Mouse (Mus musculus) lung, postnatal 4 days (tissue): ENCODE results near the gene Myo1c.
A peak's percentile ranks its signal among the peaks of the same experiment; 100 is the strongest.

Experiments
- DNase-seq, 2 experiments: peaks; one replicate each; pipeline ENCODE4 v3.0.0; 2021

Gene Myo1c

DNA sequence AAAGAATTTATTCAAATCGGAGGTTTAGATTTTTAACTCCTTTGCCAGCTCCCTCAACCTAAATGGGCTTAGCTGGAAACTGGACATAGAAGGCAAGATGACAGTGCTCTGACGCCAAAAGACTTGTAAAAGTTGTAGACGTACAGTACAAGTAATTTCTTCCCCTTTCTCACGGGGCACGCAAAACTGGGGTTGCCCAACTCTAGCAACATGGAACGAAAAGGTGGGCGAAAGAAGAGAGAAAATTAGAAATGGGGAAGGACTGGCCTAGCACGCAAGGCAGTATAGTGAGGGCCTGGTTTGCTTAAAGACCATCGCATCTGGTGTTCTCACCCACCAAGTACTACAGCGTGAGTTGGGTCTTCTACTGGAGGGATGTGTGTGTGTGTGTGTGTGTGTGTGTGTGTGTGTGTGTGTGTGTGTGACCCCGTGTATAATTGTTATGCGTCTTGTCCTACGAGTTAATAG, 688 bp downstream of the Myo1c start:
- DNase-seq, result peak in 1 of 2 experiments; percentile 52

DNA sequence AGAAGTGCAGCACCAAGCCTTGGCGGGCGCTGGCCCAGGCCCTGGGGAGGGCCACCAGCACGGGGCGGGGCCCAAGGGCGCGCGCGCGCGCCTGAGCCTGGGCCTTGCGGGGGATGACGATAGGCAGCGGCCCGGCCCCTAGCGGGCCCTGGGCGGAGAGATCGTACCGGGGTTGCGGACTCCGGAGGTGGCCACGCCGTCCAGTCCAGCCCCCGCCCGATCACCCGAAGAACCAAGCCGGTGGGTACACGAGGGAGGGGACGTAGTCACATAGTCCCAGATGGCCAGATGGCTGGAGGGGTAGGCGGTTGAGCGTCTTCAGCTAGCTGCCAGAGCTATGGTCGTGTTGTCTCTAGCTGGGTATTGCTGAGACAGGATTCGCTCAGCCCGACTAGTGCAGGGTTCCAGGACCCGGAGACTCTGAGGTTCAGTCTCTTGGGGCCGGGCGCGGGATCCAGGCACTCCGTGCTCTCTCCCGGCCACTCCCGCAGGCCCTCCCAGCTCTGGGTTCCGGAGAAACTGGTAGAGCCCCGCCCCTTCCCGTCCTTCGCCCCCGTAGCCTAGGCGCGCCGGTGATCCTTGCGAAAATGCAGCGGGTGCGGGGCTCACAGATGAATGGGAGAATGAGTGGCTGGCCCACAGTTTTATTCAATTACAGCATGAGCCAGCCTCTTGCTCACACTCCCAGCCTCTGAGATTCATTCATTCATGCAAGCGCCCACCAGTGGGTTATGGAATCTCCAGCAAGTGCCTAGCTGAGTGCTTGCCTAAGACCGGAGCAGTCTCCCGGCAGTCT, 1.3 kb downstream of the Myo1c start:
- DNase-seq, result peak; percentile 89 to 93

DNA sequence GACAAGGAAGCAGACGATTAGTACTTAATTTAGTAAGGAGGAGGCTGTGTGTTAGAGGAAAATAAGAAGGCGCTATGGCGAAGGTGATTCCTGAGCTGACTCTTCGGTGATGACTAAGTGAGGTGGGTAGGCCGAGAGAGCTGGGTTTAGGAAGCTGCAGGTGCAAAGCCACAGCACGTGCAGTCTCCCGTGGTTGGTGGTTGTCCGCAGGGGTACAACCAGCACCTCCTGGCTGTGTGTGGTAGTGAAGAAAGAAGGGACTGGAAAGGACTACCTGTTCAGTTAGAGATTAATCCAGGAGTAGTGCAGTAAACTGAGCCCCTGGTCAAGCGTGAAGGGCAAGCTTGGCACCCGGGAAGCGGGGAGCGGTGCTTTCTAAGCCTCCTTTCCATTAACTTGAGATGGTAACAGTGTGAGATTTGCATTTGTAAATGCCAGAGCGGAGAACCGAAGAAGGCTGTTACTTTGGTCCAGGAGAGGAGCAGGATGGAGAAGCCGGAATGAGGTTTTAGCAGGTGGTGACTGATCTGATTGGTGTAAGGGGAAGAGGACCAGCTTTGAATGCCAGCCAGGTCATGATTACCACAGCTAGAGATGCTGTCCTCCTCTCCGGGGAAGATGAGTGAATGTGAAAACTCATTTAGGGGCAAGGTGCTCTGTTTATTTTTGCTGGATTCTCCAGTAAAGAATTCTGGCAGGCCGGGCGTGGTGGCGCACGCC, 2.1 kb downstream of the Myo1c start:
- peak; percentile 46 for DNase-seq

DNA sequence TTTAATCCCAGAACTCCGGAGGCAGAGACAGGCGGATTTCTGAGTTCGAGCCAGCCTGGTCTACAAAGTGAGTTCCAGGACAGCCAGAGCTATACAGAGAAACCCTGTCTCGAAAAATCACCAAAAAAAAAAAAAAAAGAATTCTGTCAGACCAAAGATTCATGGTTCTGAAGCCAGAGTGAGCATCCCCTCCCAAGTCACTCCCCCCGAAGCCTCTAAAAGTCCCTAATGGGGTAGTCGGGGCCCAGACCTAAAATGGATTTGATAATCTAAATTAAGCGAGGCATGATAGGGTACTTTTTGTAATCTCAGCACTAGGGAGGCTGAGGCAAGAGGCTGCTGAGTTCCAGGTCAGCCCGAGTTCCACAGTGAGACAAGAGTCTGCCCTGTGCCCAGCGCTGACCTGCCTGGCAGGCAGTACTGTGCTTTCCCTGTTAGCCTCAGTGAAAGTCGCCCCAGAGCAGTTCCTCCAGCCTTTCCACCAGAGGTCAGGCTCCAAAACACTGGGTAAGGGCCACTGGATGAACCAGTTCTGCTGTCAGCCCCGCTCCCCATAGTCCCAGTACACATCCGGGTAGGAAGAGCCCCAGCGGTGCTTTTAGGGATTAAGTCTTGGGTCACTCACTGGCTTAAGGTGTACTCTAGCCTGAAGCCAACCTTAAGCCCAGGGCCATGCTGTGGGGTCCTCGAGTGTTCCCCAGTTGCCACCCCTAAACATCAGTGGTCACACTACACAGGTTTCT, 2.8 kb downstream of the Myo1c start:
- peak; percentile 64 to 67 for DNase-seq

DNA sequence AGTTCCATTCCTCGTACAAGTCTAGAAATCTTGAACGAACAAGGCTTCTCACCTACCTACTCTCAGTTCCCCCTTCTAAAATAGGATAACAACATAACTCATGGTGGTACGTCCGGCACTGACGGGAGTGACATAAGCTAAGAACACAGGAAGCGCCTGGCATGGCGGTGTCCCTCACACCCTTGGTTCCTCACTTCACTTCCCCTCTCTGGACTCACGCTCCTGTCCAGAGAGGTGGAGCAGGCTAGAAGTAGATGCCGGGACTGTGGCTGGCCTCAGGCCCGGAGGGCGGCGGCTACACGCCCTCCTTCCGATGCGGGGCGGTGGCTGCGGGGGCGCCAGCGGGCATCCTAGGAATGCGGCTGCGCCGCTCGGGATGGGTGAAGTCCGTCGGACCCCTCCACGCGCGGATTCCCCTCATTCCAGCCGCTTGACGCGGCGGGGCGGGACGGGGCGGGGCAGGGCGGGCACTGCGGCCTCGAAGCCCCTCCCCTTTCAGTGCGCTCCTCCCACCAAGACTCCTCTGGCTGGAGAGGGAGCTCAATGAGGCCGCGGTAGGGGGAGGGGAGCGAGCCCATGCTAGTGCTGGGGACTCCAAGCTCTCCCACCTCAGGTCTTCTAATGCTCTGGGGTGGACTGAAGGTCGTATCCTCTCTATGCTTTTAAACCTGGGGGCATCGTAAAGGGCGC, 3.6 kb downstream of the Myo1c start:
- peak; percentile 94 to 97 for DNase-seq

DNA sequence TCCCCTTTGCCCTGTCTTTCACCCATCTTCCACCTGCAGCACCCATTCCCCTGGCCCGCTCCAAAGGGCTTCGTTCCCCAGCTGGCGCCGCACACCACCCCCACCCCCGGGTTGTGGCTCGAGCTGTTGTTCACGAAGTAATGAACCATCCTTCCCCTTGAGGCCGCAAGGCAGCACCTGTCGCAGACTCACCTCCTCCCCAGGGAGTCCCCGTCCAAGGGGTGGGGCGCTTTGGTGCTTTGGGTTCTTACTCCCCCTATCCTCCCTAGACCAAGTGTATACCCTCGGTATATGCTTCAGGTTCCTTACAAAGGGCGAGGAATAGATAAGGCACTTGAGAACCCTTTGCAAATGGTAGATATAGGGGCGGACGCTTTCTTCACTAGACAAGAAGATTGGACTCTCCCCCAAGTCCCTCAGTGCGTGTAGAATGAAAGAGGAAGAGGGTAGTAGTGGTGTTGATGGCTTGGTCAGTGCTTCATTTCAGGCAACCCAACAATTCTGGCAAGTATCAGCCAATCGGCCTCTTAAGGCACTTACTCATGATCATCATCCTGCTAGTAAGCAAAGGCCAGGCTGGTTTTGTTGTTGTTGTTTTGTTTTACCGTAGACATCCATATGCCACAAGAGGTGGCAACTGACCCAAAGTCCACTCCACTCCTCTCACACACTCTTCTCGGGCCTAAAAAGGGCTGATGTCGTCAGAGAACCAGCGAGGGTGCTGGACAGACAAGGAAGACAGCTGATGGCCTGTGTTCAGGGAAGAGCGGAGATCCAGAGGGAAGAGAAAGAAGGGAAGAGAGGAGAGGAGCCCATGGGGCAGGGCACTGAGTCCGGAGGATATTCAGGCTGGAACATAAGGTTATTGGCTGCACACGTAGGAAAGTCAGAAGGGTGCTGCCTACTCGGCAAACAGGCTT, 4.4 kb downstream of the Myo1c start:
- peak in 1 of 2 experiments; percentile 71 for DNase-seq

DNA sequence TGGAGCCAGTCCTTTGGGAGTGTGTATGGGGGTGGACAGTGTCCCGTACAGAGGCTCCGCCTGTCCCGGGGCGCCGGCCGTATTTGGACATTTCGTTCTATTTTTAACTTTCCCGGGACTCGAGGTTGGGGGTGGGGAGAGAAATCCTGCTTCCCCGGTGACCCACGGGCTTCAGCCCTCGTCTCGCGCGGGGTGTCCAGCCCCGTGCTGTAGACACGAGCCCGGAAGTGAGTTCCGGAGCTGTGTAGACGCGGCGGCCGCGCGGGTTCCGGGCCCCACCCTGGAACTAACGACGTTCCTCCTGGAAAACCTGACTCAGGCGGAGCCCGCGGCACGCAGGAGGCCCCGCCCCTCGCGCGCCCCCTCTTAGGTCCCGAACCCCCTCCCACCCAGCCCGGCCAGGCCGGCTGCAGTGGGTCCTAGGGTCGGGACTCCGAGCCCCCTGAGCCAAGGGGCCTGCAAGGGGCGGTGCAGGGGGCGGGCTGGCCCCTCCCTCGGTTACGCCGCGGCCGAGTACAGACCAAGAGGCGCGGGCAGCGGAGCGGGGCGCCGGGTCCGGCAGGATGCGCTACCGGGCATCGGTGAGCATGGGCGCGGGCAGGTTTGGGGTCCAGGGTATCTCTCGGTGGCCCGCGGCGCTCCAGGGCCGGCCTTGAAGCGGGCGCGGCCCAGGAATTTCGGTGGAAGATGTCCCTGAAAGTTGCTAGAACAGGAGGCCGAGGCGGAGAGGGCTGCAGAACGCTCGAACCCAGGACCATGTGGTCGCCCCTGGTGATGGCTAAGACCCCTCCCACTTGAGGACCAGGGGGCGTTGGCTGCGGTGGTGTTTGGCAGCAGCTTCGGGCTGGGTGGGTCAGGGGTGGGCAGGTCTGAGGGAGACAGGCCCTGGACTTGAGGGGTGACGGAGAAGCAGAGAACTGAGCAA, 5.6 kb downstream of the Myo1c start:
- peak; percentile 87 to 90 for DNase-seq

DNA sequence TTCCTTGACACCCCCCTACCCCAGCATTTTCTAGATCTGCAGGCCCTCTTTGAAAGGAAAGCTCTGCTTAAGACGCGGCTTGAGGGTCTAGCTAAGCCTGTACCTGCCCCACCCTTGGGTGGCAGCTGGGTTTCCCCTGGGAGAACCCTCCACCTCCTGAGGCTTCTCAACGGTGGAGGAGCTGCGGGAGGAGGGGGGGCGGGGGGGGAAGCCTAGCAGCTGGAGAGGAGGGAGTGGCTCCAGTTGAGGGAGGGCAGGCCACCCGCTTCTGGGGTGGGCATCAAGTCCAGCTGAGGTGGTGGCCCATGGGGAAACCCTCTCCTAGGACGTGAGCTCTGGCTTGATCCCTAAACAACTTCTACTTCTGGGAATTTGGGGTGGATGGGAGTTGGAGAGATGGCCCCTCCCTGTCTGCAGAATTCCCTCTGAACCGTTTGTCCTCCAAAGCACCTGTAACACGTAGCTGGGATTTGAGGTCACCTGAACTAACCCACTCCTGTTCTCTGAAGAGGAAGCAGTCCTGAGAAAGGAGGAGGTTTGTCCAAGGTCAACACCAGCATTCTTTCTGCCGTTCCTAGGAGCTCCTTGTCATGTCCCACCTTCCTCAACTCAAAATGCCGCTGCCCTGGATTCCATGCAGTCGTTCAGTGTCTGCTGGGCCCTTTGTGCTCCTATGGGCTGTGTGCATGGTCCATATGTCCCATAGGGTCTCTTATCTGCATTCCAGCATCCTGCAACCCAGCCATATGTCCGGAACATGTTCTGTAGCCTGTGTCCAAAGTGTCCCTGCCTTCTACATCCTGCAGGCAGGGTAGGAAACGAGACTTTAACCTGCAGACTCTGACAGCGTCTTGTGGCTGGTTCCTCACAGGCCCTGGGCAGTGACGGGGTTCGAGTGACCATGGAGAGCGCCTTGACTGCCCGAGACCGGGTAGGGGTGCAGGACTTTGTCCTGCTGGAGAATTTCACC, 6.6 kb downstream of the Myo1c start:
- DNase-seq, result peak; percentile 48 to 68

DNA sequence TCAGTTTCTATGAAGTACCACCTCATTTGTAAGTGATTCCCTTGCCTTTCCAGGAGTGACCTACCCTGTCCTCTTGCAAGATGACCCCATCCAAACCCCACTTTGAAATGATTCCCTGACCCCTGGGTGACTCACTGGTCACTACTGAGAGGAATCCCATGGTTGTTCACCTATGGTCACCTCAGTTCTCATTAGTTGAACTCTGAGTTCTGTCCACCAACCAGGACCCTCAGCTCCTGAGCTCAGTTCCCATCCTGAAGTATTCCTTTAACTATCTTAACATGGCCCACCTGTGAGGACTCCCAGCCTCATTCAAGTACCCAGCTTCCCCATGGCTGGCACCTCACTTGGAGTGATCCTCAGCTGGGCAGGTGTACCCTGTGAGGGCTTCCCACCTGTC, 7.5 kb downstream of the Myo1c start:
- DNase-seq, result no peak

DNA sequence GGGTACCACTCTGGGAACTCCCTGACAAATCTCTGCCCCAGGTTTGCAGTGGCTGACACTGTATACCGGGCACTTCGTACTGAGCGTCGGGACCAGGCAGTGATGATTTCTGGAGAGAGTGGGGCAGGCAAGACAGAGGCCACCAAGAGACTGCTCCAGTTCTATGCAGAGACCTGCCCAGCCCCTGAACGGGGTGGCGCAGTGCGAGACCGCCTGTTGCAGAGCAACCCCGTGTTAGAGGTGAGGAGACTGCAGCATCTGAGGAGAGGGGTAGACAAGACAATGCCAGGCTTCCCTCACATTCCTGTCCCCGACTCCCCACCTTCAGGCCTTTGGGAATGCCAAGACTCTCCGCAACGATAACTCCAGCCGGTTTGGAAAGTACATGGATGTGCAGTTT, 8.0 kb downstream of the Myo1c start:
- no peak for DNase-seq

DNA sequence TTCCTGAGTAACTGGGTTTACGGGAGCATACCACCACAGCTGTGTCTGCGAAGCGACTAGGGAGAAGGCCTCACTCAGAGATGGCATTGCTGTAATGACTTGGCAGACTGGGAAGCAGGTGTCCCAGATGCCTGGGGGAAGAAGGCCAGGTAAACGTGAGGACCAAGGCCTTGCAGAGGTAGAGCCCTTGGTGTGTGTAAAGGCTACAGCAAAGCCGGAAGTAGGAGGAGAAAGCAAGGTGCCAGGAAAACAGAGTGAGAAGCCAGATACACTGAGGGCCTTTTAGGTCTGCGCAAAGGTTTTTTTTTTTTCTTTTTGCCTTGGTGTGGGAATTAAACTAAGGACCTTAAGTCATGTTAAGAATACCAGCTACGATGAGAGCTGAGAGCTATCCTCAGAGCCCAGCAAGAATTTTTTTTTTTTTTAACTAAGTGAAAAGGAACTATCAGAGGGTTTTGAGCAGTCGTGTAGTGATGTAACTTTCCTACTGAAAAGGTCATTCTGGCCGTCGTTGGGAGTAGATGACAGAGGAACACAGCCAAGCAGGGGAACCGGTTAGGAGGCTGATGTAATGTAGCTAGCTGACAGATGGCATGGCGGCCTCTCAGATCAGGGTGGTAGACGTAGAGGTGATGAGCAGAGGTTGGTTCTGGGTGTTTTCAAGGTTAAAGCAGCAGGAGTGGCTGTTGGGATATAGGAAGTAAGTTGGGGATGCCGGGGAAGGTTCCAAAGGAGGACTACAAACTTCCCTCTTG, 8.9 kb downstream of the Myo1c start:
- no peak for DNase-seq

DNA sequence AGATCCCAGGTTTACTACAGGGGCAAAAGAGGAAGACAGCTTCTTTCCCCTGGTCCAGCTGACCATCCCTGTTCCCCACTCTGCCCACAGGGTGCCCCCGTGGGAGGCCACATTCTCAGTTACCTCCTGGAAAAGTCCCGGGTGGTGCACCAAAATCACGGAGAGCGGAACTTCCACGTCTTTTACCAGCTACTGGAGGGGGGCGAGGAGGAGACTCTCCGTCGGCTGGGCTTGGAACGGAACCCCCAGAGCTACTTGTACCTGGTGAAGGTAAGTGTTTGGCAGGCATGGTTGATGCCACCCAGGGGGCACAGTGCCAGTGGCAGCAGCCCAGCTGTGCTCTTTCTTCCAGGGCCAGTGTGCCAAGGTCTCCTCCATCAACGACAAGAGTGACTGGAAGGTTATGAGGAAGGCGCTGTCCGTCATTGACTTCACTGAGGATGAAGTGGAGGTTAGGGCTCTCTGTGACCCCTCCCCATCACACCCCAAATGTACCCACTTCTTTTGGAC, 9.8 kb downstream of the Myo1c start:
- no peak for DNase-seq

DNA sequence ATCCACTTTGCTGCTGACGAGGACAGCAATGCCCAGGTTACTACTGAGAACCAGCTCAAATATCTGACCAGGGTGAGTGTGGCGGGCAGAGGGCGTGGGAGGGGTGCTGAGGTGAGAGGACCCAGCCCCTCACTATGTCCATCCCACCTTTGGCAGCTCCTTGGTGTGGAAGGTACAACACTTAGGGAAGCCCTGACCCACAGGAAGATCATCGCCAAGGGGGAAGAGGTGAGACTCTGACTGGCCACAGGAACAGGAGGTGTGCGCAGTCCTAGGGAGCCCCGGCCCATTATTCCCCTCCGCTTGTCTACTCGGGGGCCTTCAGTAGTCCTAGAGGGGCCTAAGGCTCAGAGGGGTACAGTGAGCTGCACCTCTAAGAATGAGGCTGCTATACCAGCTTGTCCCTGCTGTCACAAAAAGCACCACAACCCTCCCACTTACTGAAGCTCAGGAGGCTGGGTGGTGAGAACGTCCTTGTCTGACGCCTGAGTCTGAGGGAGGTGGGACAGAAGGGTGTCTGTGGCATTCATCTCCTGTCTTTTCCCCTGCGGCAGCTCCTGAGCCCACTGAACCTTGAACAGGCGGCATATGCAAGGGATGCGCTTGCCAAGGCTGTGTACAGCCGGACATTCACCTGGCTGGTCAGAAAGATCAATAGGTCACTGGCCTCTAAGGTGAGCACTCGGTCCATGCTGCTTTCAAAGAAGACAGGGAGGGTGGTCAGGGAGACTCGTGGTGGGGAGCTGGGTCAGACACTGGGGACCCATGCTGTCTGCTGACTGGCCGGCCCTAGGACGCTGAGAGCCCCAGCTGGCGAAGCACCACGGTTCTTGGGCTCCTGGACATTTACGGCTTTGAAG, 10.9 kb downstream of the Myo1c start:
- no peak for DNase-seq

DNA sequence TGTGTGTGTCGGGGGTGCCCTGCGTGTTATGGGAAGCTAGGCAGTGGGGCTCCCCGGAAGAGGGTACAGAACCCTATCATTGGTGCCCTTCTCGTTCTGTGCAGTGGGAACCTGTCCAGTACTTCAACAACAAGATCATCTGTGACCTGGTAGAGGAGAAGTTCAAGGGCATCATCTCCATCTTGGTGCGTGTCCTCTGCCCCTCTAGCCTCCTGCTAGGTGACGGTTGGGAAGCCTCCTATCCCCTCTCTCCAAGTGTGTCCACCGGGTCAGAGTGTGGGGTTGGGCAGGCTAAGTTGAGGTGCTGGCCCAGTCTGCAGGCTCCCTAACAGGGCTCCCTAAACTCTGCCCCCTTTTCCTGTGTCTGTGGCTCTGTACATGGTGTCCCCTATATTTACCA, 11.8 kb downstream of the Myo1c start:
- DNase-seq, result no peak

DNA sequence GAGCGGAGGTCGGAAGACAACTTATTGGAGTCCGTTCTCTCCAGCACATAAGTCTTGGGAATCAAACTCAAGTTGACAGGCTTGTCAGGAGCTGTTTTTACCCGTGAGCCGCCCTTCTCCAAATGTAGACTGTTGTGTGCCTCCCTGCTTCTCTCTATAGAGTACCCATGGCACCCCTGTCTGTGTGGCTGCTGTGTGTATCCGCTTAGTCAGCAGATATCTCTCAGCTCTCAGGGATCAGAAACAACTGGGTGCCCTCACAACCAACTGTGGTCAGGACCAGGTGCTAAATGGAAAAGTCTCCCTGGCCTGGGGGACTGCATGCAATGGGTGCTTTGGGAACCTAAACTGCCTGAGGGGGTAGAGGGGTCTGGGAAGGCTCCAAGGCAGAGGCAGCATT, 16.0 kb downstream of the Myo1c start:
- DNase-seq, result no peak

DNA sequence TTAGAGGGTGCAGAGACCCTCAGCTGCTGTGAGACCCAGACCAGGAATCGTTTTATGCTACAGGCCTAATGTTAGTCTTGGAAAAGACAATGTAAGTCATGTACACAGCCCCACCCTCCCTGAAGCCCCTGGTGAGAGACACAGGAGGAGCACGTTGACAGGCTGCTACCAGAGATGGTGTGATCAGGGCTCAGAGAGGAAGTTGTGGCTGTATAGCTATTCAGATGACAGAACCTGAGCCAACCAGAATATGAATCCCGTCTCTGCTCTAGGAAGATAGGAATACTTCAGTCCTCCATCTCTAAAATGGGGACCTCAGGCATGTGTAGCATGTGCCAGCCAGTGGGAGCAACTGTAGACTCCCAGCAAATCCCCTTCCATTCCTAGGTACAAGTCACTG, 18.3 kb downstream of the Myo1c start:
- DNase-seq, result no peak

DNA sequence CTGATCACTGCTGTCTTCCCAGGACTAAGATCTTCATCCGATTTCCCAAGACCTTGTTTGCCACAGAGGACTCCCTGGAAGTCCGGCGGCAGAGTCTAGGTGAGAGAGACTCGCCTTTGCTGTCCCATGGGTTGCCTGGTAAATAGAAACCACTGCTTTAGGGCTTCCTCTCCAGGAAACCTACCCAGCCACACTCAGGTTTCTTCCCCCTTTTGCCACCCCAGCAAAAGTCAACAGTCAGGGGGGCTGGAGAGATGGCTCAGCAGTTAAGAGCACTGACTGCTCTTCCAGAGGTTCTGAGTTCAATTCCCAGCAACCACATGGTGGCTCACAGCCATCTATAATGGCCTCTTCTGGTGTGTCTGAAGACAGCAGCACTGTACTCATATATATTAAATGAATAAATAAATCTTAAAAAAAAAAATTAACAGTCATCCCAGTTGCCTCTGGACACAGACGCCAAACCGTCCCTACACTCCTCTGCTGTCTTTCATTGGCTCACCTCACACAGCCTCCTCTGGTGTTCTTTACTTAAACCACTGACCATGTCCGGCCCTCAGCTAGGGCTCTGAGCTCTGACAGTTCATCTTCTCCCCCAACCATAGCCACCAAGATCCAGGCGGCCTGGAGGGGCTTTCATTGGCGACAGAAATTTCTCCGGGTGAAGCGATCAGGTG, 19.0 kb downstream of the Myo1c start:
- DNase-seq, result no peak
